Comparison of ENCODE assay signal across 8 mouse cellular contexts in the genomic region with DNA sequence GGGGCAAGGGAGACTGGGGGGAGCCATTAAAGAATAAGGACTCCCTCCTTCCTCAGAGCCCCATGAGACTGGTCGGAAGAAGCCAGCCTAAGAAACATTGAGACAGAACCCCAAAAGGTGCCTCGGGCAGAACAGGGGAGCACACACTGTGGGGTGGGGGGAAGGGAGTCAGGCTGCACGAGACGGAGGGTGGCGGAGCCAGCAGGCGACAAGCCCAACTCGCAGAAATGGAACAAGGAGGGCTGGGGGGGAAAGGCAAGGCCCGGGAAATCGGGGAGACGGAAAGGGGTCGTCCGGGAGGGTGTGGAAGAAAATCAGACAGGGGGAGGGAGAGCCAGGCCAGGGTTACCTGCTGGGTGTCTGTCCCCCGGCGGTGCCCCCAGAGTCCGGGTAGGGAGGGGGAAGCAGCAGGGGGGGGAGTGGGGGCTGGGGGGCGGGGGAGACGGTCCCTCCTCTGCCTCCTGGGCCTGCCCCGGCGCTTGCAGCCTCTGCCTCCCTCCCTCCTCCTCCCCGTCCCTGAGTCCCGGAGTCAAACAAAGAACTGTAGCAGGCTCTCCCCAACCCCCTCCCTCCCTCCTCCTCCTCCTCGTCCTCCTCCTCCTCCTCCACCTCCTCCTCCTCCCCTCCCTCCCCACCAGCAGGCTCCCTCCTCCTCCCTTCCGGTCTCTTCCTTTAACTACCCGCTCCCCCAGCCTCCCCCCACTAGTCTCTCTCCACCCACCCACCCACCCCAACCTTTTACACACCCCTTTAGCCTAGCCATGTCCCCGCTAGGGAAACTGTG. TPM values are rescaled to one million over a fixed set of nuclear protein-coding genes. Genes with fewer than 3 reads are reported as not detected.
DNase-seq lines count a peak whose midpoint lies in the region; ATAC-seq and TF ChIP-seq lines count a peak whose summit lies in the region.

No protein-coding gene starts in this region.

- H3K27me3 ChIP-seq in heart, embryonic 10.5 days (ENCODE audit: insufficient read depth, poor library complexity, severe bottlenecking): peaks cover 5% of the 10 kb centered on the region; the same call in 1 of the 2 replicates
- peaks cover 3% of the 10 kb centered on the region; the same call in 1 of the 2 replicates for H3K27me3 ChIP-seq in kidney, embryonic 14.5 days (ENCODE audit: control insufficient read depth, insufficient read depth, low read length)
- no peaks in the 10 kb centered on the region for H3K27me3 ChIP-seq in stomach, postnatal 0 days (ENCODE audit: control insufficient read depth, insufficient read depth, low read length)

- TF ChIP-seq CTCF in stomach, postnatal 0 days (IDR thresholded peaks at IDR 0.05; ENCODE audit: low read depth): no peak

- peak overlapping the region; percentile 95 for H3K4me2 ChIP-seq in kidney, embryonic 14.5 days (replicated peaks; ENCODE audit: low read depth, low read length)
- peak overlapping the region; percentile 97 for H3K4me2 ChIP-seq in stomach, postnatal 0 days (replicated peaks; ENCODE audit: low read depth)

- no peaks in the 10 kb centered on the region for H3K9me3 ChIP-seq in heart, embryonic 10.5 days
- no peaks in the 10 kb centered on the region for H3K9me3 ChIP-seq in kidney, embryonic 14.5 days (ENCODE audit: control insufficient read depth, low read length)
- H3K9me3 ChIP-seq in stomach, postnatal 0 days (ENCODE audit: control insufficient read depth, low read length): no peaks in the 10 kb centered on the region

- peak overlapping the region; percentile 69 for H3K9ac ChIP-seq in kidney, embryonic 14.5 days (ENCODE audit: low read depth, low read length)
- H3K9ac ChIP-seq in stomach, postnatal 0 days (ENCODE audit: low read length): peak overlapping the region; percentile 79

- peak overlapping the region; percentile 98 for H3K27ac ChIP-seq in heart, embryonic 10.5 days
- H3K27ac ChIP-seq in kidney, embryonic 14.5 days (ENCODE audit: low read depth, low read length): peak overlapping the region; percentile 96
- peak overlapping the region; percentile 98 for H3K27ac ChIP-seq in stomach, postnatal 0 days (replicated peaks)

- no peak for TF ChIP-seq EP300 in stomach, postnatal 0 days (optimal IDR thresholded peaks at IDR 0.05)

- peak overlapping the region; percentile 86 for H3K4me3 ChIP-seq in heart, embryonic 10.5 days
- H3K4me3 ChIP-seq in kidney, embryonic 14.5 days (ENCODE audit: low read length): peak overlapping the region; percentile 84
- peak overlapping the region; percentile 59 for H3K4me3 ChIP-seq in stomach, postnatal 0 days (ENCODE audit: low read depth, low read length)

- H3K4me1 ChIP-seq in heart, embryonic 10.5 days: peaks cover 92% of the 10 kb centered on the region
- H3K4me1 ChIP-seq in kidney, embryonic 14.5 days (ENCODE audit: control insufficient read depth, insufficient read depth, low read length): peaks cover 63% of the 10 kb centered on the region
- H3K4me1 ChIP-seq in stomach, postnatal 0 days (replicated peaks; ENCODE audit: control insufficient read depth, insufficient read depth): peaks cover 20% of the 10 kb centered on the region

- peaks cover 17% of the 10 kb centered on the region for H3K36me3 ChIP-seq in heart, embryonic 10.5 days
- H3K36me3 ChIP-seq in kidney, embryonic 14.5 days (ENCODE audit: control insufficient read depth, insufficient read depth, low read length): peaks cover 14% of the 10 kb centered on the region
- peaks cover 2% of the 10 kb centered on the region; the same call in 1 of the 2 replicates for H3K36me3 ChIP-seq in stomach, postnatal 0 days (ENCODE audit: control insufficient read depth, insufficient read depth, low read length)

- DNase-seq in right cerebral cortex, postnatal 4 days: peak; percentile 63
- DNase-seq in right cerebral cortex, adult 2 months (ENCODE audit: low spot score in 2 of 2): no peak
- DNase-seq in cerebellum, adult 9-10 months: peak; percentile 79
- no peak for DNase-seq in heart, embryonic 10.5 days (ENCODE audit: low spot score)
- peak; percentile 69 for DNase-seq in lung, postnatal 14 days
- peak; percentile 80 for DNase-seq in stomach, postnatal 0 days (ENCODE audit: low spot score)
- no peak for DNase-seq in layer of hippocampus, postnatal 36 days

- ATAC-seq in kidney, embryonic 14.5 days (ENCODE audit: low FRiP score, low TSS enrichment): 0 out of 2 replicates have a peak, but pooled peaks have one; percentile 14
- no peak for ATAC-seq in stomach, postnatal 0 days (ENCODE audit: low FRiP score, low TSS enrichment)

- 1% methylated on average over 17 of the region's 25 CpGs for WGBS in heart, embryonic 10.5 days
- WGBS in kidney, embryonic 14.5 days: under 1% methylated on average over 19 of the region's 25 CpGs
- WGBS in stomach, postnatal 0 days: under 1% methylated on average over 16 of the region's 25 CpGs

RNA-seq across cellular contexts. Expression of gene Kdm6b, which starts 2.4 kb away (rescaled TPM):
- 20.9 and 26.9 TPM in 2 replicates for polyA plus RNA-seq in heart, embryonic 10.5 days (2016; fragmentation: Nextera tagmentation; extraction: Ambion mirVana)
- 36.1 and 37.4 TPM in 2 replicates for polyA plus RNA-seq in kidney, embryonic 14.5 days (2014; fragmentation: Nextera tagmentation; extraction: Ambion mirVana)
- 12.9 and 13.1 TPM in 2 replicates for polyA plus RNA-seq in stomach, postnatal 0 days (2015; fragmentation: Nextera tagmentation; extraction: Ambion mirVana)
- 10 to 100 TPM; 32.0 to 41.6 TPM for total RNA-seq in layer of hippocampus, postnatal 36 days (2021)

RNA-seq across cellular contexts. Expression of gene Tmem88, which starts 17.8 kb away (rescaled TPM):
- 38.9 and 52.5 TPM in 2 replicates for polyA plus RNA-seq in heart, embryonic 10.5 days (2016; fragmentation: Nextera tagmentation; extraction: Ambion mirVana)
- 36.8 and 39.6 TPM in 2 replicates for polyA plus RNA-seq in kidney, embryonic 14.5 days (2014; fragmentation: Nextera tagmentation; extraction: Ambion mirVana)
- 14.9 and 17.8 TPM in 2 replicates for polyA plus RNA-seq in stomach, postnatal 0 days (2015; fragmentation: Nextera tagmentation; extraction: Ambion mirVana)
- 1 to 10 TPM; 1.8 to 2.6 TPM for total RNA-seq in layer of hippocampus, postnatal 36 days (2021)

RNA-seq across cellular contexts. Expression of gene Cyb5d1, which starts 20.4 kb away (rescaled TPM):
- 27.4 and 31.8 TPM in 2 replicates for polyA plus RNA-seq in heart, embryonic 10.5 days (2016; fragmentation: Nextera tagmentation; extraction: Ambion mirVana)
- 11.1 and 23.9 TPM in 2 replicates for polyA plus RNA-seq in kidney, embryonic 14.5 days (2014; fragmentation: Nextera tagmentation; extraction: Ambion mirVana)
- 9.1 and 9.5 TPM in 2 replicates for polyA plus RNA-seq in stomach, postnatal 0 days (2015; fragmentation: Nextera tagmentation; extraction: Ambion mirVana)
- total RNA-seq in layer of hippocampus, postnatal 36 days (2021): 10 to 100 TPM; 44.6 to 48.6 TPM

RNA-seq across cellular contexts. Expression of gene Naa38, which starts 20.6 kb away (rescaled TPM):
- 158 and 165 TPM in 2 replicates for polyA plus RNA-seq in heart, embryonic 10.5 days (2016; fragmentation: Nextera tagmentation; extraction: Ambion mirVana)
- 172 and 221 TPM in 2 replicates for polyA plus RNA-seq in kidney, embryonic 14.5 days (2014; fragmentation: Nextera tagmentation; extraction: Ambion mirVana)
- 153 and 170 TPM in 2 replicates for polyA plus RNA-seq in stomach, postnatal 0 days (2015; fragmentation: Nextera tagmentation; extraction: Ambion mirVana)
- 100 to 1,000 TPM; 117 to 118 TPM for total RNA-seq in layer of hippocampus, postnatal 36 days (2021)

RNA-seq across cellular contexts. Expression of gene Chd3, which starts 46.7 kb away (rescaled TPM):
- 15.8 and 26.5 TPM in 2 replicates for polyA plus RNA-seq in heart, embryonic 10.5 days (2016; fragmentation: Nextera tagmentation; extraction: Ambion mirVana)
- 56.7 and 59.7 TPM in 2 replicates for polyA plus RNA-seq in kidney, embryonic 14.5 days (2014; fragmentation: Nextera tagmentation; extraction: Ambion mirVana)
- 18.4 and 18.9 TPM in 2 replicates for polyA plus RNA-seq in stomach, postnatal 0 days (2015; fragmentation: Nextera tagmentation; extraction: Ambion mirVana)
- total RNA-seq in layer of hippocampus, postnatal 36 days (2021): 100 to 1,000 TPM; 537 to 553 TPM

Comparison
In these comparisons a context has a peak if more than half of its experiments do, and no peak if none do; other contexts are left out.
1. DNase-seq: peak in right cerebral cortex, postnatal 4 days (single experiment), cerebellum, adult 9-10 months (single experiment), lung, postnatal 14 days (single experiment) and stomach, postnatal 0 days (single experiment); none in right cerebral cortex, adult 2 months (0 of 2), heart, embryonic 10.5 days (single experiment) and layer of hippocampus, postnatal 36 days (0 of 2).
2. Peak in every context shown above with its lines, with median percentiles within 50 percentile points of each other: H3K27ac ChIP-seq and H3K4me3 ChIP-seq.